Mouse (Mus musculus): ENCODE data around the gene Nup210.

DNA sequence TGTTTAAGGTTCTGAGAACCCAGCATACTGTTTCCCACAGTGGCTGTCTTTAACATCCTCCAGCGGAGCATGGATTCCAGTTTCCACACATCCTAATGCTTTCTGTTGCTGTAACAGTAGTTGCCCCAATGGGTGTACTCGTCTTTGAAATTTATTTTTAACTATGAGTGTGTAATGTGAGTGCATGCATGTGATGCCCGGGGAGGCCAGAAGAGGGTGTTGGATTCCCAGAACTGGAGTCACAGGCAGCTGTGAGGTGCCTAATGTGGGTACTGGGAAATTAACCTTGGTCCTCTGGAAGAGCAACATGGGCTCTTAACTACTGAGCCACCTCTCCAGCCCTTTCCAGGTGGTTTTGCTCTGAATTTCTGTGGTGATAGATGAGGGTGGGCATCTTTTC is 49.6 kb downstream of the Nup210 start:
- TF ChIP-seq CTCF (IDR thresholded peaks at IDR 0.05; ENCODE audit: borderline replicate concordance, insufficient read depth, low read length) = no peak
- no peak for TF ChIP-seq POLR2A (IDR thresholded peaks at IDR 0.05; ENCODE audit: low read depth, low read length)
